Comparison of ENCODE assay signal across 8 mouse cellular contexts in the genomic region with DNA sequence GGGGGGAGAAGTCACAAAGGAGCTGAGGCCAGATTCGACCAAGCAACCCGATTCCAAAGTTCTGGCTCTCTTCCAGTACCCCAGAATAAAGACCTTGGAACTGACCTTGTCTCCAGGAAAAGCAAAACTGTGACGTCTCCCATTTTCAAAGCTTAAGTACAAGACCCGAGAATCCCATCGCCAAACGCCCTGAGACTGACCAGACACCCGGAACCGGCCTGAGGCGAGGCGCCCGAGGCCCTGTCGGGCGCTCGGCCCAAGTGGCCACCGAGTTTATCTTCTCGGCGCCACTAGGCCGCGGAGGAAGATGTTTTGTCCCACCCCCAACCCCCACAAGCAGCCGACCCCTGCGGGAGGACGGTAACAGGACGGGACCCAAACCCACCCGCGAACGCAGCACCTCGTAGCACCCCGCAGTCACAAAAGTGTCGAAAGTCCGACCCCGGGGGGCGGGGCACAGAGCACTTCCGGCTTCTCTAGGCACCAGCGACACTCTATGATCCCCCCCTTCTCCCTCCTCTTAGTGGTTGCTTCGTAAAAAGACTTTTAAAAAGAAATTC. TPM values are rescaled to one million over a fixed set of nuclear protein-coding genes. Genes with fewer than 3 reads are reported as not detected.
DNase-seq lines count a peak whose midpoint lies in the region; ATAC-seq and TF ChIP-seq lines count a peak whose summit lies in the region.

Gene Zkscan3, minus strand, starts transcription at position 469 of the 560 bp plus-strand sequence.

- peak within 1 kb of the TSS; percentile 85 for H3K9ac ChIP-seq in forebrain, embryonic 13.5 days
- H3K9ac ChIP-seq in neural tube, embryonic 15.5 days (replicated peaks), result peak within 1 kb of the TSS; percentile 63

- peak within 1 kb of the TSS; percentile 86 for H3K4me2 ChIP-seq in forebrain, embryonic 13.5 days
- H3K4me2 ChIP-seq in neural tube, embryonic 15.5 days, result peak within 1 kb of the TSS; percentile 68

- peaks cover 17% of the 10 kb centered on the region; the same call in 1 of the 2 replicates for H3K36me3 ChIP-seq in E14TG2a.4 (ENCODE audit: insufficient read depth, low read length)
- peaks cover 14% of the 10 kb centered on the region for H3K36me3 ChIP-seq in forebrain, embryonic 13.5 days (ENCODE audit: poor library complexity, severe bottlenecking)
- H3K36me3 ChIP-seq in neural tube, embryonic 15.5 days, result peaks cover 13% of the 10 kb centered on the region; the same call in 1 of the 2 replicates

- no peaks in the 10 kb centered on the region for H3K27me3 ChIP-seq in E14TG2a.4 (ENCODE audit: insufficient read depth, low read length)
- 0 out of 2 replicates have a peak, but pooled peaks cover 8% of the 10 kb centered on the region for H3K27me3 ChIP-seq in forebrain, embryonic 13.5 days
- H3K27me3 ChIP-seq in neural tube, embryonic 15.5 days (replicated peaks), result 0 out of 2 replicates have a peak, but pooled peaks cover 3% of the 10 kb centered on the region

- no peaks in the 10 kb centered on the region for H3K9me3 ChIP-seq in E14TG2a.4 (ENCODE audit: low read length)
- H3K9me3 ChIP-seq in forebrain, embryonic 13.5 days (replicated peaks), result no peaks in the 10 kb centered on the region
- H3K9me3 ChIP-seq in neural tube, embryonic 15.5 days (replicated peaks), result no peaks in the 10 kb centered on the region

- H3K4me3 ChIP-seq in E14TG2a.4 (replicated peaks; ENCODE audit: low read length), result peak within 1 kb of the TSS; percentile 90
- peak within 1 kb of the TSS; percentile 82 for H3K4me3 ChIP-seq in forebrain, embryonic 13.5 days
- peak within 1 kb of the TSS; percentile 60 for H3K4me3 ChIP-seq in neural tube, embryonic 15.5 days (replicated peaks)

- peak; percentile 97 for ATAC-seq in forebrain, embryonic 13.5 days
- ATAC-seq in neural tube, embryonic 15.5 days (ENCODE audit: low FRiP score), result peak; percentile 95

- intact Hi-C loops in heart, postnatal 10 days (cut with DNase I), result loop anchor here (2.0 to 10.0 kb wide), 4 partner anchors 40 to 312 kb away; partner anchors contain the start of genes Hist1h2ai, Hist1h2bl, Hist1h3h and Zkscan8

- TF ChIP-seq CTCF in E14TG2a.4 (conservative IDR thresholded peaks at IDR 0.05; ENCODE audit: low read length), result no peak

- WGBS in forebrain, embryonic 13.5 days, result under 1% methylated on average over 35 of the region's 35 CpGs
- under 1% methylated on average over 35 of the region's 35 CpGs for WGBS in large intestine, adult 2 months
- under 1% methylated on average over 35 of the region's 35 CpGs for WGBS in neural tube, embryonic 15.5 days

- peaks cover 34% of the 10 kb centered on the region for H3K4me1 ChIP-seq in E14TG2a.4 (replicated peaks; ENCODE audit: low read depth, low read length)
- H3K4me1 ChIP-seq in forebrain, embryonic 13.5 days, result peaks cover 18% of the 10 kb centered on the region
- peaks cover 31% of the 10 kb centered on the region for H3K4me1 ChIP-seq in neural tube, embryonic 15.5 days

- DNase-seq in c-Kit-positive CD71-positive TER-119-positive erythroid progenitor cells, embryonic 14.5 days (ENCODE audit: low spot score), result peak; percentile 84
- peak; percentile 88 to 89 for DNase-seq in heart, postnatal 10 days
- peak; percentile 60 for DNase-seq in large intestine, adult 2 months (ENCODE audit: low read depth, low spot score)
- peak; percentile 84 for DNase-seq in lung, adult 18-20 months
- peak; percentile 85 for DNase-seq in testis, postnatal 14 days (ENCODE audit: low spot score)

- H3K27ac ChIP-seq in forebrain, embryonic 13.5 days, result no peak within 1 kb of the TSS
- H3K27ac ChIP-seq in neural tube, embryonic 15.5 days (replicated peaks), result peak within 1 kb of the TSS; percentile 70

RNA-seq across cellular contexts. Expression of gene Zkscan3, which starts in this region (rescaled TPM):
- 97.9 and 98.4 TPM in 2 replicates for polyA plus RNA-seq in forebrain, embryonic 13.5 days (2015; fragmentation: Nextera tagmentation; extraction: Ambion mirVana)
- total RNA-seq in heart, postnatal 10 days (2021), result 10 to 100 TPM; 38.9 to 39.0 TPM
- polyA plus RNA-seq in large intestine, adult 2 months (2012; rRNA removed), result 11.2 and 21.9 TPM in 2 replicates
- 63.5 and 63.7 TPM in 2 replicates for polyA plus RNA-seq in neural tube, embryonic 15.5 days (2015; fragmentation: Nextera tagmentation; extraction: Ambion mirVana)
